Mouse (Mus musculus): Measurements from ENCODE around the gene Sult1d1.

DNA sequence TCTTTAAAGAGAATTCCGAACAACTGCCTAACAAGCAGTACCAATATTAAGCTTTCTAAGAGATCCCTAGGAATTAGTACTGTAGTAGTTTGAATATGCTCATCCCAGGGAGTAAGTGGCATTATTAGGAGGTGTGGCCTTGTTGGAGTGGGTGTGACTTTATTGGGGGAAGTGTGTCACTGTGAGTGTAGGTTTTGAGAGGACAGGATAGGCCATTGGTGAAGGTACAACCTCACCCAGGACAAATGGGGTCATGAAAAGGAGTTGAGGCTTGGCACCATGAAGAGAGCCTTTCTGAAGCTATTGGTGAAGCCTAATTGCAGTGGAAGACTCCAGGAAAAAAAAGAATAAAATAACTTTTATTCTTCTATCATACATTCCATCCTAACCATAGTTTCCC is 1.5 kb downstream of the Sult1d1 start:
- TF ChIP-seq CTCF (conservative IDR thresholded peaks at IDR 0.05; ENCODE audit: insufficient read depth, insufficient read length, low read depth, low read length) (no peak), POLR2A (IDR thresholded peaks at IDR 0.05; ENCODE audit: low read depth, low read length) (no peak)

Measured in kidney, adult 2 months (tissue).